Mouse (Mus musculus) heart, adult 2 months (tissue): Measurements from ENCODE around the gene Pde1a. TPM values are rescaled to one million over a fixed set of nuclear protein-coding genes. Genes with fewer than 3 reads are reported as not detected.

Experiments used
- DNase-seq, 2 experiments: peaks; one replicate each; pipeline ENCODE4 v3.0.0; 2021
- H3K27ac ChIP-seq: fragments of 200-600 bp; 2 replicates; pipeline ENCODE4 v1.8.1; 2022
- H3K27me3 ChIP-seq: fragments of 200-500 bp; 2 replicates; pipeline ENCODE4 v1.6.1; 2012; ENCODE audit warnings: mild to moderate bottlenecking, low read length, inconsistent platforms, mixed read lengths; ENCODE audit not compliant: control insufficient read depth, insufficient read depth
- H3K36me3 ChIP-seq: fragments of 200-500 bp; 2 replicates; pipeline ENCODE4 v1.6.1; 2012; ENCODE audit warnings: low read length, inconsistent platforms; ENCODE audit not compliant: control insufficient read depth, insufficient read depth
- H3K4me1 ChIP-seq: fragments of 200-500 bp; 2 replicates; pipeline ENCODE4 v1.6.1; 2011; ENCODE audit warnings: low read length; ENCODE audit not compliant: control insufficient read depth, insufficient read depth
- H3K4me3 ChIP-seq: fragments of 200-600 bp; 2 replicates; pipeline ENCODE4 v1.8.1; 2022
- H3K79me2 ChIP-seq: fragments of 200-500 bp; replicated peaks from 2 replicates; pipeline ENCODE4 v1.6.1; 2012; ENCODE audit warnings: mild to moderate bottlenecking, inconsistent platforms, low read length, moderate library complexity, mixed read lengths; ENCODE audit not compliant: control insufficient read depth, insufficient read depth
- H3K9ac ChIP-seq: fragments of 200-500 bp; 2 replicates; pipeline ENCODE4 v1.6.1; 2012; ENCODE audit warnings: low read depth, mild to moderate bottlenecking, control low read depth, inconsistent platforms, low read length, mixed read lengths
- CTCF ChIP-seq: fragments of 200-600 bp; IDR thresholded peaks from 2 replicates; pipeline ENCODE4 v1.8.1; 2022; ENCODE audit warnings: antibody characterized with exemption, mild to moderate bottlenecking, moderate library complexity
- EP300 ChIP-seq: fragments of 200-500 bp; IDR thresholded peaks from 2 replicates; pipeline ENCODE4 v1.6.1; 2011; ENCODE audit warnings: low read depth, low read length, control low read depth; ENCODE audit not compliant: insufficient read depth
- POLR2A ChIP-seq: fragments of 200-500 bp; IDR thresholded peaks from 2 replicates; pipeline ENCODE4 v1.6.1; 2011; ENCODE audit warnings: mild to moderate bottlenecking, low read depth, low read length, control low read depth; ENCODE audit not compliant: insufficient read depth
- WGBS: fragments of 180-500 bp; shearing (Covaris S2); methylation state at CpG from one replicate; pipeline ENCODE4 v1.1.7; 2018; 5-methylcytosine and 5-hydroxymethylcytosine counted together
- intact Hi-C: fragments of 180-260 bp; cut with DNase I; formaldehyde crosslinking; loops from one replicate; pipeline ENCODE4 v1.15.1; 2025
- polyA plus RNA-seq: library from polyadenylated mRNA; depleted of rRNA; stranded (reverse); fragments of >200 nt; gene quantifications from 2 replicates; pipeline ENCODE4 v1.2.3, GENCODE M21; 2012
- total RNA-seq, 2 experiments: library from RNA; stranded (reverse); gene quantifications; 2 replicates each; pipeline ENCODE4 v1.2.3; 2021

Gene Pde1a
- total and polyA plus RNA-seq, 3 experiments, result 4.9 to 8.5 (median 6.2) TPM

DNA sequence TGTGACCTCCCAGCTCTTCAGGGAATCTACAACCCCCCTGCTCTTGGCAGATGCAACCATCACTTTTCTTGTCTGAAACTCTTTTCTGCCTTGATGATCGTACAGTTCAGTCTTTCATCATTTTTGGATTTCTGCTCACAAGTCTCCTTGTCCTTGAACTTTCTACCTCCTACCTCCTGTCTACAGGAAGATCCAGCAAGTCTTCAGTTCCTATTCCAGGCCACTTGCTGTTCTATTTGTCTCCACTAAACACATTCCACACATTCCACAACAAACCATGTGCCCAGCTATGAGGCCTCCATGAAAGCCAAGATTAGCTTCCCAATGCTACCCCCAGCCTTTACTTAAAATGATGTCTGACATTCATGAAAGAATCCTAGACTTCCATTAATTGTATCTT is 163.2 kb downstream of the Pde1a start:
- Histone ChIP-seq H3K4me3 (no peak overlapping the region), H3K36me3 (no peaks in the 10 kb centered on the region), H3K27me3 (no peaks in the 10 kb centered on the region), H3K79me2 (no peaks in the 10 kb centered on the region), H3K27ac (no peak overlapping the region; the same call in 1 of the 2 replicates), H3K4me1 (peaks cover 3% of the 10 kb centered on the region), H3K9ac (no peak overlapping the region)
- 66% methylated on average over 1 of the region's 1 CpGs for WGBS
- intact Hi-C loops, result no loop called here
- TF ChIP-seq CTCF, result no peak
- no peak for TF ChIP-seq EP300
- TF ChIP-seq POLR2A, result no peak
- DNase-seq, result no peak

DNA sequence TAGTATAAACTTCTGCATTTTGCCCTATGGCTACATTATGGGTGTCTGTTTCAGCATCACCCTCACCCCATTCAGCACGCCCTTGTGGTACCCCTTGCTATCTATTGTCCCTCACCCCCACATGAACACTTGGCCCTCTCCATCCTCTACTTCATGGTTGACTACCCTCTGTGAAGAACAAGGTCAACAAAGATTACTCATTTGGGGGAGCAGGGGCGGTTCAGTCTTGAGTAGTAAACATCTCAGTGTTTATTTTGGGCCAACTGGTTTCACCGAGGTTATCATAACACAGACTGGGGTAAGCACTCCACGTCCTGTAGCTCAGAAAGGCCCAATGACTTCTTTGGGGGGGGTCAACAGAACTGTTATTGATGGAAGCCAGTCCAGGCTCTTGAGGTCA is 164.3 kb downstream of the Pde1a start:
- intact Hi-C loops, result no loop called here
- Histone ChIP-seq H3K4me1 (peaks cover 3% of the 10 kb centered on the region), H3K36me3 (no peaks in the 10 kb centered on the region), H3K27me3 (no peaks in the 10 kb centered on the region), H3K79me2 (no peaks in the 10 kb centered on the region), H3K9ac (no peak overlapping the region), H3K4me3 (no peak overlapping the region), H3K27ac (no peak overlapping the region)
- no peak for DNase-seq
- no peak for TF ChIP-seq POLR2A
- TF ChIP-seq EP300, result no peak
- WGBS, result 61% methylated on average over 4 of the region's 4 CpGs

- no peak overlapping the region for H3K4me3 ChIP-seq
- H3K4me1 ChIP-seq, result no peaks in the 10 kb centered on the region; the same call in 1 of the 2 replicates
- no peaks in the 10 kb centered on the region for H3K27me3 ChIP-seq
- WGBS, result 84% methylated on average over 4 of the region's 4 CpGs
- H3K9ac ChIP-seq, result no peak overlapping the region
- DNase-seq, result no peak
- no peaks in the 10 kb centered on the region for H3K36me3 ChIP-seq
- intact Hi-C loops, result no loop called here
- TF ChIP-seq CTCF, result no peak
- no peak for TF ChIP-seq EP300
- no peak for TF ChIP-seq POLR2A
- H3K27ac ChIP-seq, result no peak overlapping the region
- H3K79me2 ChIP-seq, result no peaks in the 10 kb centered on the region
Observed at GRCm38 (mm10) chr2:79961421-79961820, 167.8 kb downstream of the Pde1a start.

GRCm38 (mm10) chr2:79957659-79958340 is 171.5 kb downstream of the Pde1a start:
- Histone ChIP-seq H3K4me1 (no peaks in the 10 kb centered on the region; the same call in 1 of the 2 replicates), H3K36me3 (no peaks in the 10 kb centered on the region), H3K27ac (no peak overlapping the region), H3K9ac (no peak overlapping the region), H3K4me3 (no peak overlapping the region), H3K79me2 (no peaks in the 10 kb centered on the region), H3K27me3 (no peaks in the 10 kb centered on the region)
- DNase-seq, result no peak
- intact Hi-C loops, result no loop called here
- 70% methylated on average over 6 of the region's 6 CpGs for WGBS
- TF ChIP-seq CTCF (no peak), EP300 (no peak), POLR2A (no peak)

- no peak for TF ChIP-seq EP300
- TF ChIP-seq CTCF, result no peak
- no peak for TF ChIP-seq POLR2A
- WGBS, result 29% methylated on average over 8 of the region's 8 CpGs
- Histone ChIP-seq H3K9ac (no peak overlapping the region), H3K4me3 (no peak overlapping the region), H3K27me3 (no peaks in the 10 kb centered on the region), H3K27ac (no peak overlapping the region), H3K4me1 (peaks cover 1% of the 10 kb centered on the region; the same call in 1 of the 2 replicates), H3K36me3 (no peaks in the 10 kb centered on the region), H3K79me2 (no peaks in the 10 kb centered on the region)
- intact Hi-C loops, result no loop called here
- DNase-seq, result no peak
Observed at GRCm38 (mm10) chr2:79945898-79946675, 183.2 kb downstream of the Pde1a start.

DNA sequence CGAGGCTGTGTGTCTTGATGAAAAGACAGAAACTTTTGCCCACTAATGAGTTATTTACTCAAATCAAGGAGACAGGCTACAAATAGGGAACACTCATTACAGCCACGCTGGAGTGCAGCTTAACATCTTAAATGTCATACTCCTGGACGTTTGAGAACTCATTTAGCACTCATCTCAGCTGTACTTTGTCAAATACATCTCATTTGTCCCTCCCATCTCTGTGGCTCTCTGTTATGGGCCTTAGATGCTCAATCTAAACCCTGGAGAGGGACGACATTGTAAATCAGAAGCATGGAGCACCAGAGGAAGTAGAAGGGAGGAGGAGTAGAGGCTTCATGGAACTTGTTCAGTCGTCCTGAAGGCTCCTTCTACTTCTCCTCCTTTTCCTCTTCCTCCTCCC is 194.6 kb downstream of the Pde1a start:
- no peaks in the 10 kb centered on the region for H3K4me1 ChIP-seq
- intact Hi-C loops, result no loop called here
- TF ChIP-seq CTCF (no peak), EP300 (no peak), POLR2A (no peak)
- 56% methylated on average over 5 of the region's 5 CpGs for whole genome bisulfite sequencing
- H3K27ac ChIP-seq, result no peak overlapping the region
- no peak for DNase-seq
- H3K9ac ChIP-seq, result no peak overlapping the region
- no peaks in the 10 kb centered on the region for H3K27me3 ChIP-seq
- no peaks in the 10 kb centered on the region for H3K79me2 ChIP-seq
- no peak overlapping the region for H3K4me3 ChIP-seq
- no peaks in the 10 kb centered on the region for H3K36me3 ChIP-seq
